In genomic region chr1:131514197-131514596, GRCm38 (mm10) we compare ENCODE assay signal across 23 mouse cellular contexts. TPM values are rescaled to one million over a fixed set of nuclear protein-coding genes. Genes with fewer than 3 reads are reported as not detected.
DNase-seq lines count a peak whose midpoint lies in the region; ATAC-seq and TF ChIP-seq lines count a peak whose summit lies in the region.
"Had no signal": no experiment of that assay in that cellular context is flagged by ENCODE, and none has a peak within 500 bp of the region (broad histone marks: within the 10 kb centered on the region; RNA-seq: fewer than 3 reads in every experiment).

No protein-coding gene starts in this region.

- TF ChIP-seq EP300 in heart, adult 2 months (IDR thresholded peaks at IDR 0.05; ENCODE audit: insufficient read depth, low read depth, low read length): no peak
- TF ChIP-seq EP300 in liver, postnatal 0 days (IDR thresholded peaks at IDR 0.05; ENCODE audit: low read depth): no peak
- TF ChIP-seq EP300 in lung, postnatal 0 days (IDR thresholded peaks at IDR 0.05): no peak

- no peak for DNase-seq in heart, adult 2 months
- no peak for DNase-seq in heart, postnatal 4 days
- DNase-seq in liver, postnatal 0 days: no peak
- no peak for DNase-seq in liver, embryonic 11.5 days (ENCODE audit: low spot score)
- DNase-seq in R1 (ENCODE audit: low read depth, low spot score): peak; percentile 73
- no peak for DNase-seq in lung, postnatal 0 days (ENCODE audit: low spot score)
- no peak for DNase-seq in left cerebral cortex, adult 8-10 months (ENCODE audit: low spot score in 2 of 2)
- DNase-seq: adrenal gland, postnatal 36 days; cerebellum, adult 9-10 months; forebrain, postnatal 0 days; gastrocnemius, postnatal 14 days; lung, adult 2 months; midbrain, embryonic 14.5 days; retina, postnatal 1 day; right cerebral cortex, postnatal 25 days; spleen, adult 18-20 months had no signal

- H3K27ac ChIP-seq in heart, adult 2 months: no peak overlapping the region; the same call in 1 of the 2 replicates
- H3K27ac ChIP-seq in liver, postnatal 0 days (ENCODE audit: low read depth): no peak overlapping the region
- H3K27ac ChIP-seq in liver, embryonic 11.5 days (ENCODE audit: low read depth, low read length): no peak overlapping the region
- no peak overlapping the region for H3K27ac ChIP-seq in lung, postnatal 0 days (ENCODE audit: low read length)
- H3K27ac ChIP-seq: embryonic facial prominence, embryonic 15.5 days; forebrain, embryonic 10.5 days; hindbrain, embryonic 15.5 days; kidney, postnatal 0 days; limb, embryonic 12.5 days; liver, embryonic 12.5 days; neural tube, embryonic 12.5 days had no signal

- TF ChIP-seq POLR2A in heart, adult 2 months (IDR thresholded peaks at IDR 0.05; ENCODE audit: insufficient read depth, low read depth, low read length): no peak

- H3K79me2 ChIP-seq in heart, adult 2 months (replicated peaks; ENCODE audit: control insufficient read depth, insufficient read depth, low read length): peaks cover 8% of the 10 kb centered on the region

- H3K4me1 ChIP-seq in heart, adult 2 months (ENCODE audit: control insufficient read depth, insufficient read depth, low read length): peaks cover 11% of the 10 kb centered on the region
- peaks cover 11% of the 10 kb centered on the region; the same call in 1 of the 2 replicates for H3K4me1 ChIP-seq in liver, postnatal 0 days (ENCODE audit: insufficient read depth)
- no peaks in the 10 kb centered on the region for H3K4me1 ChIP-seq in liver, embryonic 11.5 days (replicated peaks; ENCODE audit: control insufficient read depth, insufficient read depth, low read length)
- H3K4me1 ChIP-seq in lung, postnatal 0 days (ENCODE audit: insufficient read depth, low read depth, low read length): peaks cover 4% of the 10 kb centered on the region; the same call in 1 of the 2 replicates
- H3K4me1 ChIP-seq: forebrain, embryonic 10.5 days; limb, embryonic 12.5 days; neural tube, embryonic 12.5 days had no signal

- peaks cover 25% of the 10 kb centered on the region for H3K36me3 ChIP-seq in heart, adult 2 months (ENCODE audit: control insufficient read depth, insufficient read depth, low read length)
- no peaks in the 10 kb centered on the region; the same call in 1 of the 2 replicates for H3K36me3 ChIP-seq in liver, postnatal 0 days (replicated peaks; ENCODE audit: insufficient read depth, low read length)
- no peaks in the 10 kb centered on the region for H3K36me3 ChIP-seq in liver, embryonic 11.5 days (ENCODE audit: control insufficient read depth, insufficient read depth, low read length)
- no peaks in the 10 kb centered on the region for H3K36me3 ChIP-seq in lung, postnatal 0 days (ENCODE audit: insufficient read depth, low read length)
- H3K36me3 ChIP-seq: embryonic facial prominence, embryonic 15.5 days; hindbrain, embryonic 15.5 days; liver, embryonic 12.5 days; neural tube, embryonic 12.5 days had no signal

- H3K4me3 ChIP-seq in heart, adult 2 months: no peak overlapping the region
- no peak overlapping the region for H3K4me3 ChIP-seq in liver, postnatal 0 days (ENCODE audit: low read depth, low read length)
- H3K4me3 ChIP-seq in liver, embryonic 11.5 days (ENCODE audit: low read depth, low read length): no peak overlapping the region
- H3K4me3 ChIP-seq in lung, postnatal 0 days (ENCODE audit: low read depth, low read length): no peak overlapping the region
- H3K4me3 ChIP-seq: embryonic facial prominence, embryonic 15.5 days; forebrain, embryonic 10.5 days; hindbrain, embryonic 15.5 days; limb, embryonic 12.5 days; liver, embryonic 12.5 days; neural tube, embryonic 12.5 days had no signal

- H3K27me3 ChIP-seq in heart, adult 2 months (ENCODE audit: control insufficient read depth, insufficient read depth, low read length): no peaks in the 10 kb centered on the region
- no peaks in the 10 kb centered on the region for H3K27me3 ChIP-seq in liver, postnatal 0 days (ENCODE audit: insufficient read depth, low read length)
- no peaks in the 10 kb centered on the region for H3K27me3 ChIP-seq in liver, embryonic 11.5 days (replicated peaks; ENCODE audit: control insufficient read depth, insufficient read depth, low read length)
- H3K27me3 ChIP-seq in lung, postnatal 0 days (replicated peaks; ENCODE audit: insufficient read depth, low read length): no peaks in the 10 kb centered on the region
- H3K27me3 ChIP-seq: embryonic facial prominence, embryonic 15.5 days; hindbrain, embryonic 15.5 days; limb, embryonic 12.5 days; liver, embryonic 12.5 days; neural tube, embryonic 12.5 days had no signal

- no peak for ATAC-seq in liver, postnatal 0 days
- ATAC-seq in liver, embryonic 11.5 days (replicated peaks; ENCODE audit: low FRiP score): no peak
- no peak for ATAC-seq in lung, postnatal 0 days
- ATAC-seq: forebrain, postnatal 0 days; liver, embryonic 12.5 days had no signal

- WGBS in heart, adult 2 months: 36% methylated on average over 1 of the region's 1 CpGs
- WGBS in liver, postnatal 0 days (ENCODE audit: insufficient replicate concordance): 46% methylated on average over 1 of the region's 1 CpGs
- 39% methylated on average over 1 of the region's 1 CpGs for WGBS in liver, embryonic 11.5 days
- 63% methylated on average over 1 of the region's 1 CpGs for WGBS in lung, postnatal 0 days

- no peaks in the 10 kb centered on the region for H3K9me3 ChIP-seq in liver, postnatal 0 days (ENCODE audit: low read length)
- H3K9me3 ChIP-seq in liver, embryonic 11.5 days (ENCODE audit: control insufficient read depth, low read length): no peaks in the 10 kb centered on the region
- no peaks in the 10 kb centered on the region for H3K9me3 ChIP-seq in lung, postnatal 0 days (ENCODE audit: low read length)
- H3K9me3 ChIP-seq: embryonic facial prominence, embryonic 15.5 days; forebrain, embryonic 10.5 days; hindbrain, embryonic 15.5 days; limb, embryonic 12.5 days; liver, embryonic 12.5 days; neural tube, embryonic 12.5 days had no signal

- intact Hi-C loops in heart, adult 2 months (cut with DNase I): no loop called here

- no peak for TF ChIP-seq CTCF in heart, adult 2 months (IDR thresholded peaks at IDR 0.05)
- TF ChIP-seq CTCF in liver, postnatal 0 days (IDR thresholded peaks at IDR 0.05; ENCODE audit: low read depth): no peak
- no peak for TF ChIP-seq CTCF in lung, postnatal 0 days (IDR thresholded peaks at IDR 0.05)

- H3K9ac ChIP-seq in heart, adult 2 months (ENCODE audit: low read depth, low read length): 0 out of 2 replicates have a peak overlapping the region, but pooled peaks have one; percentile 30
- no peak overlapping the region for H3K9ac ChIP-seq in liver, postnatal 0 days (replicated peaks)
- H3K9ac ChIP-seq in liver, embryonic 11.5 days (ENCODE audit: low read depth, low read length): no peak overlapping the region
- H3K9ac ChIP-seq in lung, postnatal 0 days (replicated peaks; ENCODE audit: low read depth): no peak overlapping the region
- H3K9ac ChIP-seq: embryonic facial prominence, embryonic 15.5 days; forebrain, postnatal 0 days; hindbrain, embryonic 15.5 days; limb, embryonic 12.5 days; liver, embryonic 12.5 days; neural tube, embryonic 12.5 days had no signal

- 0 out of 2 replicates have a peak overlapping the region, but pooled peaks have one; percentile 6 for H3K4me2 ChIP-seq in liver, postnatal 0 days (ENCODE audit: low read depth, low read length)
- H3K4me2 ChIP-seq in liver, embryonic 11.5 days: no peak overlapping the region
- no peak overlapping the region for H3K4me2 ChIP-seq in lung, postnatal 0 days (replicated peaks; ENCODE audit: low read depth, low read length)
- H3K4me2 ChIP-seq: embryonic facial prominence, embryonic 15.5 days; hindbrain, embryonic 15.5 days; limb, embryonic 12.5 days; liver, embryonic 12.5 days; neural tube, embryonic 12.5 days had no signal

RNA-seq across cellular contexts. Expression of gene Srgap2, which starts 13.0 kb away (rescaled TPM):
- 10 to 100 TPM; 15.9 to 20.5 TPM for total RNA-seq in heart, adult 2 months (2021)
- polyA plus RNA-seq in heart, adult 2 months (2012; rRNA removed): 15.2 and 16.9 TPM in 2 replicates
- 10 to 100 TPM; 34.2 to 40.4 TPM for total RNA-seq in heart, postnatal 4 days (2021)
- 4.1 TPM in 2 replicates for polyA plus RNA-seq in liver, postnatal 0 days (2015; fragmentation: Nextera tagmentation; extraction: Ambion mirVana)
- 16.1 and 17.3 TPM in 2 replicates for polyA plus RNA-seq in liver, embryonic 11.5 days (2014; fragmentation: Nextera tagmentation; extraction: Ambion mirVana)
- polyA plus RNA-seq in lung, postnatal 0 days (2015; fragmentation: Nextera tagmentation; extraction: Ambion mirVana): 9.5 and 10.1 TPM in 2 replicates
- 10 to 100 TPM; 70.7 to 81.5 (median 76.7) TPM for total RNA-seq in left cerebral cortex, adult 8-10 months (2022)

RNA-seq across cellular contexts. Expression of gene Fam72a, which starts 13.5 kb away (rescaled TPM):
- under 1 TPM; 0.73 to 0.78 TPM for total RNA-seq in heart, adult 2 months (2021)
- polyA plus RNA-seq in heart, adult 2 months (2012; rRNA removed): 0.18 and 0.29 TPM in 2 replicates
- total RNA-seq in heart, postnatal 4 days (2021): 1 to 10 TPM; 1.2 to 1.8 TPM
- polyA plus RNA-seq in liver, postnatal 0 days (2015; fragmentation: Nextera tagmentation; extraction: Ambion mirVana): 1.2 and 1.5 TPM in 2 replicates
- 4.8 and 4.9 TPM in 2 replicates for polyA plus RNA-seq in liver, embryonic 11.5 days (2014; fragmentation: Nextera tagmentation; extraction: Ambion mirVana)
- 1.1 and 1.3 TPM in 2 replicates for polyA plus RNA-seq in lung, postnatal 0 days (2015; fragmentation: Nextera tagmentation; extraction: Ambion mirVana)
- 1 to 10 TPM; 1.1 to 1.5 (median 1.3) TPM for total RNA-seq in left cerebral cortex, adult 8-10 months (2022)
